Mouse (Mus musculus) adrenal gland, postnatal 36 days (tissue): ENCODE data around the gene Dr1. TPM values are rescaled to one million over a fixed set of nuclear protein-coding genes. Genes with fewer than 3 reads are reported as not detected.

Experiments used
- total RNA-seq, 2 experiments: library from RNA; stranded (reverse); gene quantifications; 2 replicates each; pipeline ENCODE4 v1.2.3; 2021

Gene Dr1
- total RNA-seq, 2 experiments from 2014 or later, result 33.2 to 39.8 TPM

Other genes with a start within 250 kb of the Dr1 start
- 10 to 100 TPM; 17.8 to 29.2 TPM for gene Mtf2, start 203.2 kb upstream of the Dr1 start, total RNA-seq
- gene Tmed5, start 136.3 kb upstream of the Dr1 start, total RNA-seq, result 10 to 100 TPM; 65.8 to 71.8 TPM
- 1 to 10 TPM; 1.1 to 1.9 TPM for gene Ccdc18, start 136.0 kb upstream of the Dr1 start, total RNA-seq
- gene Pigg, start 43.7 kb downstream of the Dr1 start, total RNA-seq, result 10 to 100 TPM; 12.4 to 14.0 TPM
- gene Gm42517, start 99.0 kb downstream of the Dr1 start, total RNA-seq, result 1 to 10 TPM in 1 of 2 experiments, under 1 TPM in 1; 0.89 to 2.0 TPM
- gene Pde6b, start 119.5 kb downstream of the Dr1 start, total RNA-seq, result not detected
- 100 to 1,000 TPM; 374 to 446 TPM for gene Atp5k, start 165.6 kb downstream of the Dr1 start, total RNA-seq
- 1 to 10 TPM; 1.0 to 1.3 TPM for gene Mfsd7a, start 180.0 kb downstream of the Dr1 start, total RNA-seq
- gene Pcgf3, start 192.3 kb downstream of the Dr1 start, total RNA-seq, result 10 to 100 TPM; 37.6 to 39.6 TPM